Mouse (Mus musculus) forebrain, embryonic 15.5 days (tissue): Measurements from ENCODE around the gene Dner. TPM values are rescaled to one million over a fixed set of nuclear protein-coding genes. Genes with fewer than 3 reads are reported as not detected.
"Not testable (repeated sequence)": the region's sequence is repeated elsewhere in the genome, so short reads cannot be mapped to it uniquely, and the experiment has no call there.

Experiments used
- ATAC-seq: fragments of 200-750 bp; cut with Nextera tagmentation; replicated peaks from 2 replicates; pipeline ENCODE4 v1.8.0; 2017; ENCODE audit warnings: mild to moderate bottlenecking, moderate TSS enrichment, moderate library complexity
- H3K27ac ChIP-seq: fragments of 300-500 bp; sonication (generic); replicated peaks from 2 replicates; pipeline ENCODE4 v1.5.1; 2015; ENCODE audit warnings: mild to moderate bottlenecking, inconsistent platforms
- H3K27me3 ChIP-seq: fragments of 300-500 bp; sonication (generic); 2 replicates; pipeline ENCODE4 v1.6.1; 2015; ENCODE audit warnings: inconsistent platforms
- H3K36me3 ChIP-seq: fragments of 300-500 bp; sonication (generic); 2 replicates; pipeline ENCODE4 v1.6.1; 2015; ENCODE audit warnings: mild to moderate bottlenecking, inconsistent platforms
- H3K4me1 ChIP-seq: fragments of 300-500 bp; sonication (generic); 2 replicates; pipeline ENCODE4 v1.6.1; 2015; ENCODE audit warnings: inconsistent platforms
- H3K4me2 ChIP-seq: fragments of 300-500 bp; sonication (generic); replicated peaks from 2 replicates; pipeline ENCODE4 v1.6.1; 2015; ENCODE audit warnings: mild to moderate bottlenecking, inconsistent platforms
- H3K4me3 ChIP-seq: fragments of 300-500 bp; sonication (generic); 2 replicates; pipeline ENCODE4 v1.5.1; 2015; ENCODE audit warnings: mild to moderate bottlenecking, inconsistent platforms
- H3K9ac ChIP-seq: fragments of 300-500 bp; sonication (generic); replicated peaks from 2 replicates; pipeline ENCODE4 v1.6.1; 2015; ENCODE audit warnings: mild to moderate bottlenecking, inconsistent platforms
- H3K9me3 ChIP-seq: fragments of 300-500 bp; sonication (generic); 2 replicates; pipeline ENCODE4 v1.6.1; 2016; ENCODE audit warnings: inconsistent platforms
- WGBS: fragments of 180-500 bp; shearing (Covaris S2); methylation state at CpG from one replicate; pipeline ENCODE4 v1.1.7; 2015; ENCODE audit warnings: mixed read lengths; 5-methylcytosine and 5-hydroxymethylcytosine counted together
- microRNA-seq: library from miRNA; unstranded; fragments of <30 nt; microRNA quantifications from one replicate; pipeline ENCODE4, GENCODE M21; 2016
- polyA plus RNA-seq: library from polyadenylated mRNA; unstranded; fragments of >200 nt; fragmentation: Nextera tagmentation; extraction: Ambion mirVana; gene quantifications from 2 replicates; pipeline ENCODE4 v1.2.1, GENCODE M21; 2015

Dner gene
- polyA plus RNA-seq, 1 experiment from 2014 or later: 178 TPM

- not testable (repeated sequence) for H3K4me1 ChIP-seq, H3K27ac ChIP-seq, H3K9me3 ChIP-seq, H3K4me2 ChIP-seq, H3K9ac ChIP-seq, ATAC-seq, H3K36me3 ChIP-seq, H3K4me3 ChIP-seq, H3K27me3 ChIP-seq
- 92% methylated on average over 12 of the region's 12 CpGs for WGBS
Measured at GRCm38 (mm10) chr1:84331861-84332260, 364.2 kb downstream of the Dner start.

- no peaks in the 10 kb centered on the region for H3K27me3 ChIP-seq
- H3K4me1 ChIP-seq: no peaks in the 10 kb centered on the region
- WGBS: 21% methylated on average over 3 of the region's 3 CpGs
- no peak for ATAC-seq
- H3K4me3 ChIP-seq: no peak overlapping the region
- H3K36me3 ChIP-seq: no peaks in the 10 kb centered on the region
- H3K9me3 ChIP-seq: no peaks in the 10 kb centered on the region
- no peak overlapping the region for H3K9ac ChIP-seq
- no peak overlapping the region for H3K27ac ChIP-seq
- H3K4me2 ChIP-seq: no peak overlapping the region
Measured at GRCm38 (mm10) chr1:84325309-84325708, 370.7 kb downstream of the Dner start.

DNA sequence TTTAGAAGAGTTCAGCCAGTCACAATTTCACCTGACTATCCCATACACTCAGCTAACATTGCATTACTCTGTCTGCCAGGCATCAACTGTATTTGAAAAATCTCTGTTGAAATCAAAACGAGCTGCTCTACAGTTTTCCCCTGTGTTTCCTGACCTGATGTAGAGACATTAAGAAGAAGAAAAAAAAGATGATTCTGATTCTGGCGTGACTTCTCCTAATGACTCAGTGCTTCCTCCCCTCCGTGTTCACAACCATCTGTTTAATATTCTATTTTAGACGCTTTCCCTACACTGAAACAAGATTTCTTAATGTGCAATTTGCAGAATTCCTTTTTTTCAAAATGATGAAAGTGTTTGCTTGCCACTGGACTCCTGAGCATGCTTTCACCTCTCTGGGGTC lies 374.7 kb downstream of the Dner start:
- 72% methylated on average over 4 of the region's 4 CpGs for WGBS

More for the DNA sequence above, 374.7 kb downstream of the Dner start:
- no peak for ATAC-seq
- H3K4me3 ChIP-seq: no peak overlapping the region
- H3K27me3 ChIP-seq: no peaks in the 10 kb centered on the region
- no peak overlapping the region for H3K4me2 ChIP-seq
- H3K4me1 ChIP-seq: no peaks in the 10 kb centered on the region
- H3K27ac ChIP-seq: no peak overlapping the region
- H3K9ac ChIP-seq: no peak overlapping the region
- no peaks in the 10 kb centered on the region for H3K9me3 ChIP-seq
- no peaks in the 10 kb centered on the region for H3K36me3 ChIP-seq

Small RNA genes within 50 kb of the gene (microRNA-seq; reads per million reads assigned to microRNA genes)
- 0.66 reads per million for gene Mir5126

Other genes with a start within 250 kb of the Dner start
- 4.4 and 6.5 TPM in 2 replicates for gene Fbxo36, start 143.6 kb upstream of the Dner start, polyA plus RNA-seq
- gene Trip12, start 144.3 kb upstream of the Dner start, polyA plus RNA-seq: 53.8 and 55.5 TPM in 2 replicates
- 9.0 and 9.2 TPM in 2 replicates for gene Slc16a14, start 238.9 kb upstream of the Dner start, polyA plus RNA-seq